Mouse (Mus musculus): Measurements from ENCODE around the gene Apobec3. TPM values are rescaled to one million over a fixed set of nuclear protein-coding genes. Genes with fewer than 3 reads are reported as not detected.

Gene Apobec3
- polyA plus RNA-seq, 1 experiment from 2014 or later = 19.8 TPM

DNA sequence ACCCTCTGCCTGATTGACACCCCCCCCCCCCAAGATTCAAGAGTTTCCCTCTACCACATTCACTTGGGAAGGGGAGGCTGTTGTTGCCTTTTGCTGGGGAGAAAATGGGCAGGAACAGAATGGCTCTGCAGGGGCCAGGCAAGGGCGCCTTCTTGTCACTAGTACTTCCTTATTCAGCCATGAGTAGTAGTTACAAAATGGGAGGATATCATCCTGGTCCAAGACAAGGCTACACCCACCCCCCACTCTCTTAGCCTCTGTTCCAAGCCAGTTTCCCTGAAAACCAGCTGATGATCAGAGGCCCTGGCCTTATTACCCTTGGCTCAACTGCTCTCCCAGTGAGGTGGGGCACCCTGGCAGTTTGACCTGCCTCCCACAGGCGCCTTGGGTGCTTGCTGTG lies 37.3 kb downstream of the Apobec3 start:
- H3K4me2 ChIP-seq = no peak overlapping the region
- H3K4me1 ChIP-seq (ENCODE audit: insufficient read depth) = no peaks in the 10 kb centered on the region; the same call in 1 of the 2 replicates
- no peak for TF ChIP-seq CTCF (IDR thresholded peaks at IDR 0.05; ENCODE audit: low read depth)
- H3K9me3 ChIP-seq (ENCODE audit: low read depth, low read length) = no peaks in the 10 kb centered on the region
- no peaks in the 10 kb centered on the region for H3K36me3 ChIP-seq (ENCODE audit: insufficient read depth)
- WGBS = 69% methylated on average over 2 of the region's 2 CpGs
- no peak overlapping the region for H3K9ac ChIP-seq
- peaks cover 25% of the 10 kb centered on the region for H3K27me3 ChIP-seq (ENCODE audit: insufficient read depth, low read length)
- DNase-seq (no peak), ATAC-seq (ENCODE audit: insufficient read depth) (no peak)
- H3K27ac ChIP-seq (ENCODE audit: low read depth) = no peak overlapping the region
- no peak overlapping the region for H3K4me3 ChIP-seq (ENCODE audit: low read depth, low read length)

DNA sequence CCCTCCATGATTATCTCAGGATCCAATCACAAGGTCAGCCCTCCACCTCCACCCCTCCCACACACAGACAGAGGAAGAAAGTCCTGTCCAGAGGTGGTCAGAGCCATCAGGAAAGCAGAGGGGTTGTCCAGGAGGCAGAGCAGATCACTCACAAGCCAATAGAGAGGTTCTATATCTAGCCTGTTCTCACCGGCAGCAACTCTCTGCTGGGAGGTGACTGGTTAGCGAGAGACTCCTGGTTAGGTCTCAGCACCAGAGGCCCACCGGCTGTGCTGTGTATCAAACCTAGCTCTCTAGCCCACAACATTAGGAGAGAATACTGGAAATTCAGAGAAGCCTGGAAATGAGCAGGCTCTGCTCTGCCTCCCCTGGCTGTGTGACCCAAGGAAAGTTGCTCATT lies 38.3 kb downstream of the Apobec3 start:
- ATAC-seq (ENCODE audit: insufficient read depth) (no peak), DNase-seq (no peak)
- Histone ChIP-seq H3K4me1 (ENCODE audit: insufficient read depth) (peaks cover 7% of the 10 kb centered on the region), H3K4me2 (no peak overlapping the region), H3K36me3 (ENCODE audit: insufficient read depth) (no peaks in the 10 kb centered on the region), H3K9me3 (ENCODE audit: low read depth, low read length) (no peaks in the 10 kb centered on the region), H3K4me3 (ENCODE audit: low read depth, low read length) (no peak overlapping the region), H3K27me3 (ENCODE audit: insufficient read depth, low read length) (peaks cover 35% of the 10 kb centered on the region), H3K9ac (no peak overlapping the region), H3K27ac (ENCODE audit: low read depth) (no peak overlapping the region)
- no peak for TF ChIP-seq CTCF (IDR thresholded peaks at IDR 0.05; ENCODE audit: low read depth)
- 80% methylated on average over 3 of the region's 3 CpGs for whole genome bisulfite sequencing

DNA sequence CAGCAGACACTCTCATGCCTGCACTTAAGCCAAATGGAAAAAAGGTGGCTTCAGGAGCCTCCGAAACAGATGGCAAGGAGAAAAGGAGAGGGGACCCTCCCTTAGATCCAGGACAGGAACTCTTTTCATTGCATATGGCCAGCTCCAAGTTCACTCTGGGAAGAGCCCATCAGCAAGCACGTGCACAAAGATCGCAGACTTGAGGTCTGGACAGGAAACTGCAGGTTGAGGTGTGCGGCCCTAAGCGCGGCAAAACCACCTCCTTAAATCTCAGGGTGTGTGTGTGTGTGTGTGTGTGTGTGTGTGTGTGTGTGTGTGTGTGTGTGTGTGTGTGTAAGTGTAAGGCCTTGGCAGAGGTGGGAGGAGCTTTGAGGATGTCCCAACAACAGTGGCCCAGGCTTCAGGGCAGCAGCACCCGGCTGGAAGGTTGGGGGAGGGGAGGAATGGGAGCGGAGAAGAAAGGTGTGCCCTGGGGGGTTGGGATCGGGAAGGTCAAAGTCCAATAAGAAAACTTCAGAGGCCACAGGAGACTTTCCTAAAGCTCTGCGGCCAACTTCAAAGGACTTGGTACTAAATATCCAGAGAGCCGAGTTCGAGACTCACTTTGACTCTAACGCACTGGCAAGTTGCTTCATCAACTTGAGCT lies 40.2 kb downstream of the Apobec3 start:
- Histone ChIP-seq H3K4me1 (ENCODE audit: insufficient read depth) (peaks cover 7% of the 10 kb centered on the region), H3K36me3 (ENCODE audit: insufficient read depth) (no peaks in the 10 kb centered on the region), H3K9ac (0 out of 2 replicates have a peak overlapping the region, but pooled peaks have one; percentile 51), H3K9me3 (ENCODE audit: low read depth, low read length) (no peaks in the 10 kb centered on the region), H3K27ac (ENCODE audit: low read depth) (no peak overlapping the region), H3K4me3 (ENCODE audit: low read depth, low read length) (peak overlapping the region; percentile 59), H3K27me3 (ENCODE audit: insufficient read depth, low read length) (peaks cover 43% of the 10 kb centered on the region), H3K4me2 (peak overlapping the region; percentile 90)
- WGBS = 23% methylated on average over 13 of the region's 13 CpGs
- DNase-seq = no peak
- TF ChIP-seq CTCF (IDR thresholded peaks at IDR 0.05; ENCODE audit: low read depth) = no peak
- ATAC-seq (ENCODE audit: insufficient read depth) = no peak

DNA sequence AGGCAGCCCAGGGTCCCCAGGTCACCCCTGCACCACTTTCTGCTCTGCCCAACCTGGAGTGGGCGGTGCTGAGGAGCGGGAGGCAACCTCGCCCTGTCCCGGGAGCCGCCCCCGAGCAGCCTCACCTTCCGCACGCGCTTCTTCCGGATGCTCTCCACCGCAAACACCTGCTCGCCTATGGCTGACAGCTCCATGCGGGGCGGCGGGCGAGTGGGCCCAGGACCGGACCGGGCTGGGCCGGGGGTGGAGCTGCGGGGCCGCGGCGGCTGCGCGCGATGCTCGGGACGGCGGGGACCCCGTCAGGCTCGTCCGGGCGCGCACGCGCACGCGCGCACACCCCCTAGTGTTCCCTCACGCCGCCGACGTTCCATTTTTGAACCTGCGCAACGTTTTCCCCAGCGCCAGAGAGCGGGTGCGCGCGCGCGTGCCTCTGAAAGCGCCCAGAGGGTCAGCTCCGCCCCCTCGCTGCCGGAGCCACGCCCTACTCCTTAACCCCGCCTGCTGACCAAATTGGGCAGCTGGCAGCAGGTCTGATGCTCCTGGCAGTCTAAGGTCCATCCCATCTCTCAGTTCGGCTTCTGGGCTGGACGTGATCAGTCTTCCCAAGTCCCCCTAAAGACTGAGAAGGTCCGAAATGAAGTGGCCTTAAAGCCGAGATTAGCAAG lies 41.0 kb downstream of the Apobec3 start:
- 1% methylated on average over 56 of the region's 62 CpGs for WGBS
- peak; percentile 56; the same call in 1 of the 2 replicates for ATAC-seq (ENCODE audit: insufficient read depth)
- H3K27ac ChIP-seq (ENCODE audit: low read depth) = no peak overlapping the region; the same call in 1 of the 2 replicates
- H3K36me3 ChIP-seq (ENCODE audit: insufficient read depth) = no peaks in the 10 kb centered on the region
- peak; percentile 90 for DNase-seq
- peaks cover 7% of the 10 kb centered on the region; the same call in 1 of the 2 replicates for H3K4me1 ChIP-seq (ENCODE audit: insufficient read depth)
- H3K4me3 ChIP-seq (ENCODE audit: low read depth, low read length) = peak overlapping the region; percentile 59
- TF ChIP-seq CTCF (IDR thresholded peaks at IDR 0.05; ENCODE audit: low read depth) = peak; percentile 43
- no peaks in the 10 kb centered on the region for H3K9me3 ChIP-seq (ENCODE audit: low read depth, low read length)
- H3K27me3 ChIP-seq (ENCODE audit: insufficient read depth, low read length) = peaks cover 43% of the 10 kb centered on the region
- peak overlapping the region; percentile 51 for H3K9ac ChIP-seq
- H3K4me2 ChIP-seq = peak overlapping the region; percentile 90

DNA sequence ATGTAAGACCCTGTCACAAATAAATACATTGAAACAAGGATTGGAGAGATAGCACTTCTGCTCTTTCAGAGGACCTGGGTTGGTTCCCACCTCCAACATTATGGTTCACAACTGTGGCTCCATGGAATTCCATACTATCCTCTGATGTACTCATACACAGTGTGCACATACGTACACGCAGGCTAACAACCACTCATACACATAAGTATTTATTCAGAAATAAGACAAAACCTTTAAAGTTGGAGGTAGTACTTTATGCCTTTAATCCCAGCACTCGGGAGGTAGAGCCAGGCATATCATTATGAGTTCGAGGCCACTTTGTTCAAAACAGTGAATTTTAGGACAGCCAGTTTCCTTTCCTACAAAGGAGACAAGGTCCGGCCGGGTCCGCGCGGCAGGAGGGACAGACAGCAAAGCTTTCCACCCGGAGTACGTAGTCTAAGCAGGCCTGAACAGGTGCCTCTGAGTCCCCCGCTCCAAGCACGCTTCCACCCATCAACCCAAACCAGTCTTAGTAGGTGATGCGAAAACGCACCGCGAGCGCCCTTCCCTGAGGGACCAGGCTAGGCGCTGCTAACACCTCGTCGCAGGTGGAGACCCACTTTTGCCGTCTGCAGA lies 41.7 kb downstream of the Apobec3 start:
- Histone ChIP-seq H3K4me1 (ENCODE audit: insufficient read depth) (peaks cover 7% of the 10 kb centered on the region; the same call in 1 of the 2 replicates), H3K27ac (ENCODE audit: low read depth) (no peak overlapping the region), H3K36me3 (ENCODE audit: insufficient read depth) (no peaks in the 10 kb centered on the region), H3K9me3 (ENCODE audit: low read depth, low read length) (no peaks in the 10 kb centered on the region), H3K4me2 (peak overlapping the region; percentile 90), H3K4me3 (ENCODE audit: low read depth, low read length) (peak overlapping the region; percentile 59), H3K27me3 (ENCODE audit: insufficient read depth, low read length) (peaks cover 43% of the 10 kb centered on the region), H3K9ac (no peak overlapping the region)
- peak; percentile 22 for ATAC-seq (ENCODE audit: insufficient read depth)
- peak; percentile 9 for DNase-seq
- 5% methylated on average over 22 of the region's 22 CpGs for WGBS
- TF ChIP-seq CTCF (IDR thresholded peaks at IDR 0.05; ENCODE audit: low read depth) = no peak

DNA sequence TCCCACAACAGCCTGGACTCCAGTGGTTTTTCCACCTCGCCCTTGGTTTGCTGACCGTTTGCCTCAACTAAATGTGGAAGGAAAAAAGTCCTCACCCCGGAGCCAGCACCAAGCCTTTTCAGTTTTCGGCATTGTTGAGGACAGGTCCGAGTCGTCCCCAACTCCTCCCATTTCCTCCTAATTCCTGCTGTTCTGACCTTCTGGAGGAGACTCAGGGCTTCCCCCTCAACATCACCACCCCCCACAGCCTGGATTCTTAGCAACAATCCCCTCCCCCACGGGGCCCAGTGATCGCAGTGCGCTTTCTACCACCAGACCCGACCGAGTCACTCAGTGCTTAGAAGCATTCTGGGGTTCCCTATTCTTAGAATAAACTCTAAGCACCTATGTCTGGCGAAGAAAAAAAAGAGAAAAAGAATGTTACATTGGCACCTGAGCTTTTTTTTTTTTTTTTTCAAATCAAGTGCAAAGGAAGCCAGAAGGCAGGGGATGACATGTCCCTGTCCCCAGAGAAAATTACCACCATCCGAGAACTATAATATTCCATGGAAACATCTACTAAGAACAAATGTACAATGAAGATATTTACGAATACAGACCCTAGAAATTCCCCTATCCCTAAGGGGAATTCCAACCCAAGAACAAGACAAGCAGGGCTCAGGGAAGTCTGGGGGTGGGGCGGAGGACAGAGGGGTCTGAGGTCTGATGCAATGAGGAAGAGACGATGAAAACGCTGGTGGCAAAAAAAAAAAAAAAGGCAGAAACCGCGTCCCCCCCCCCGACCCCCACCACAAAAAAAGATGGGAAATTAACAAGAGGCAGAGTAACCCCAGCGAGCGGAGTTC lies 42.4 kb downstream of the Apobec3 start:
- Histone ChIP-seq H3K9ac (no peak overlapping the region), H3K36me3 (ENCODE audit: insufficient read depth) (no peaks in the 10 kb centered on the region)
- whole genome bisulfite sequencing = 2% methylated on average over 22 of the region's 22 CpGs

More for the DNA sequence above, 42.4 kb downstream of the Apobec3 start:
- Histone ChIP-seq H3K4me2 (peak overlapping the region; percentile 90; the same call in 1 of the 2 replicates), H3K27ac (ENCODE audit: low read depth) (no peak overlapping the region), H3K9me3 (ENCODE audit: low read depth, low read length) (no peaks in the 10 kb centered on the region), H3K27me3 (ENCODE audit: insufficient read depth, low read length) (peaks cover 43% of the 10 kb centered on the region), H3K4me1 (ENCODE audit: insufficient read depth) (peaks cover 7% of the 10 kb centered on the region; the same call in 1 of the 2 replicates), H3K4me3 (ENCODE audit: low read depth, low read length) (peak overlapping the region; percentile 2; the same call in 1 of the 2 replicates)
- no peak for TF ChIP-seq CTCF (IDR thresholded peaks at IDR 0.05; ENCODE audit: low read depth)
- DNase-seq (peak; percentile 19), ATAC-seq (ENCODE audit: insufficient read depth) (no peak)

All from lung, embryonic 14.5 days (tissue).